Mouse (Mus musculus) C2C12 (cell line): ENCODE measurements around the gene Ppm1f. TPM values are rescaled to one million over a fixed set of nuclear protein-coding genes. Genes with fewer than 3 reads are reported as not detected.
A peak's percentile ranks its signal among the peaks of the same experiment; 100 is the strongest.

ENCODE experiments used
- H3K27me3 ChIP-seq: one replicate; pipeline ENCODE4 v1.6.1; 2011; ENCODE audit not compliant: control insufficient read depth, insufficient read depth, insufficient read length
- H3K36me3 ChIP-seq: one replicate; pipeline ENCODE4 v1.6.1; 2011; ENCODE audit not compliant: control insufficient read depth, insufficient read depth
- H3K4me3 ChIP-seq: one replicate; pipeline ENCODE4 v1.5.1; 2011; ENCODE audit warnings: mild to moderate bottlenecking, control low read depth; ENCODE audit not compliant: poor library complexity, insufficient read depth, severe bottlenecking
- H3K79me2 ChIP-seq: one replicate; pipeline ENCODE4 v1.6.1; 2011; ENCODE audit not compliant: control insufficient read depth, insufficient read depth
- H3K79me3 ChIP-seq: one replicate; pipeline ENCODE4 v1.6.1; 2011; ENCODE audit warnings: low read depth, control low read depth
- H3ac ChIP-seq: one replicate; pipeline ENCODE3; 2011; ENCODE audit warnings: low read depth; ENCODE audit not compliant: control insufficient read depth, insufficient read length
- CEBPB ChIP-seq: IDR thresholded peaks from one replicate; pipeline ENCODE4 v1.6.1; 2011; ENCODE audit warnings: low read depth, mild to moderate bottlenecking, control low read depth, moderate library complexity
- CTCF ChIP-seq: IDR thresholded peaks from one replicate; pipeline ENCODE4 v1.5.1; 2011; ENCODE audit not compliant: control insufficient read depth, insufficient read depth, insufficient read length
- FOSL1 ChIP-seq: IDR thresholded peaks from one replicate; pipeline ENCODE4 v1.8.0; 2011; ENCODE audit warnings: mild to moderate bottlenecking, low read length; ENCODE audit not compliant: poor library complexity, insufficient read depth, severe bottlenecking
- MAX ChIP-seq: IDR thresholded peaks from one replicate; pipeline ENCODE4 v1.6.1; 2011; ENCODE audit warnings: mild to moderate bottlenecking, control low read depth
- MYOD1 ChIP-seq: IDR thresholded peaks from one replicate; pipeline ENCODE4 v1.6.1; 2011; ENCODE audit warnings: low read depth; ENCODE audit not compliant: control insufficient read depth, insufficient read length
- MYOG ChIP-seq: IDR thresholded peaks from one replicate; pipeline ENCODE4 v1.6.1; 2011; ENCODE audit not compliant: control insufficient read depth, insufficient read length; ENCODE audit errors: extremely low read depth
- USF1 ChIP-seq: IDR thresholded peaks from one replicate; pipeline ENCODE4 v1.6.1; 2011; ENCODE audit warnings: low read depth, mild to moderate bottlenecking, control low read depth, moderate library complexity
- polyA plus RNA-seq: library from polyadenylated mRNA; unstranded; fragments of >200 nt; fragmentation: generic; extraction: Trizol; gene quantifications from one replicate; pipeline ENCODE4 v1.2.1, GENCODE M21; 2012; ENCODE audit warnings: missing spikeins

The Ppm1f gene
- polyA plus RNA-seq, 1 experiment = 20.5 TPM

DNA sequence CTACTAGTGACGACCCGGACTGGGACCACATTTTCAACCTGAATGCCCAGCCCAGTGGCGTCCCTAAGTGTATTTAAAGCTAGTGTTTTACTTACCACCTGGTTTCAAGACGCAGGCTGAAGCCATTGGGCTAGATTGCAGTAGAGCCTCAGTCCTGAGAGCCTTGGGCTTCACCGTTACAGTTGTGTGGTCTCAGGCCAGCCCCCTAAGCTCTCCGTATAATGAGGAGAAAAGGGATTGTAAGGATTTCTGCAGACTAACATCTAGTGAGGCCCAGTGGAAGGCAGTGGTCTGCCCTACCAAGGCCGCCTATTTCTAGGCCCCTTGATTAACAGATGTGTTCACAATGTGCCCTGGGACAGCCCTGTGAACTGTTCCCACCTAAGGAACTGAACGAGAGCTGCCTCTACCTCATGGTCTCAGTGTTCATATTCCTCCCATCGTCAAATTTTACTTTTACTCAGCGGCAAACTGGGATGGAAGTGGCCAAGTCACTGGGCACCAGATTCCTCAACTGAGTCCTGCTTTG, 851 bp downstream of the Ppm1f start:
- peaks cover 6% of the 10 kb centered on the region for H3K79me3 ChIP-seq
- peak overlapping the region; percentile 68 for H3ac ChIP-seq
- TF ChIP-seq MYOD1 (no peak), MAX (no peak), FOSL1 (no peak), MYOG (no peak), USF1 (no peak), CTCF (no peak), CEBPB (no peak)
- H3K36me3 ChIP-seq = peaks cover 10% of the 10 kb centered on the region
- H3K27me3 ChIP-seq = no peaks in the 10 kb centered on the region
- H3K4me3 ChIP-seq = peak overlapping the region; percentile 44
- peaks cover 14% of the 10 kb centered on the region for H3K79me2 ChIP-seq

DNA sequence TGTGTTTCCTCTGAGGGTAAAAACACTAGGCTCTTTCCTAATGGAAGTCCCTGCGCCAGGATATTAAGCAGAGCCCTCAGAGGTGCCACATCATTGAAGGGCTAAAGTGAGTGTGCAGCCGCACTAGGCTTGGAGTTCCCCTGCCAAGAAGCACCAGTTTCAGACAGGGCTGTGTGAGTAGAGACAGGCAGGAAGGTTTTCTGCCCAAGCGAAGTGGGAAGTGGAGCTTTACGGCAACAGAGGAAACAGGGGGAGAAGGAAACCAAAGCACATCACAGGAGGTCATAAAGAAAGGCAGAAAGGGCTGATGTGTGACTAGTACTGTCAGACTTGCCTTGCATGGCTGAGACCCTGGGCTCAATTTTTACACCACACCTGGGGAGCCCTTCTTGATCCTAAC, 6.1 kb downstream of the Ppm1f start:
- Histone ChIP-seq H3K4me3 (no peak overlapping the region), H3K79me3 (peaks cover 3% of the 10 kb centered on the region), H3K36me3 (peaks cover 16% of the 10 kb centered on the region), H3ac (no peak overlapping the region), H3K79me2 (peaks cover 6% of the 10 kb centered on the region), H3K27me3 (no peaks in the 10 kb centered on the region)
- no peak for TF ChIP-seq MYOG
- no peak for TF ChIP-seq FOSL1
- no peak for TF ChIP-seq USF1
- no peak for TF ChIP-seq MAX
- no peak for TF ChIP-seq CEBPB
- no peak for TF ChIP-seq MYOD1

DNA sequence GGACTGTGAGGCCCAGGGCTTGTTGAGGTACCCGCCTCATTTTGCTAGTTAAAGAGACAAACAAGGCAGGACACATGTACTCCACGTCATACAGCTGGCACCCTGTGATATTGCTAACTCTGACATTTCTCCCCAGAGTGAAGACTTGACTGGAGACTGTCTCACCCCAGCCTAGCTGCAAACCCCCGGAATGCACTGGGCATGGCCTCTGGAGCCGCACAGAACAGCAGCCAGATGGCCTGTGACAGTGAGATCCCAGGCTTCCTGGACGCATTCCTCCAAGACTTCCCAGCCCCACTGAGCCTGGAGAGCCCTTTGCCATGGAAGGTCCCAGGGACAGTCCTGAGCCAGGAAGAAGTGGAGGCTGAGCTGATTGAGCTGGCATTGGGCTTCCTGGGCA, 6.9 kb downstream of the Ppm1f start:
- Histone ChIP-seq H3K4me3 (no peak overlapping the region), H3K79me3 (peaks cover 3% of the 10 kb centered on the region), H3ac (no peak overlapping the region), H3K79me2 (no peaks in the 10 kb centered on the region), H3K36me3 (peaks cover 21% of the 10 kb centered on the region), H3K27me3 (no peaks in the 10 kb centered on the region)
- TF ChIP-seq MYOG (no peak), MYOD1 (no peak), FOSL1 (no peak), CEBPB (no peak), MAX (no peak), CTCF (no peak), USF1 (no peak)

DNA sequence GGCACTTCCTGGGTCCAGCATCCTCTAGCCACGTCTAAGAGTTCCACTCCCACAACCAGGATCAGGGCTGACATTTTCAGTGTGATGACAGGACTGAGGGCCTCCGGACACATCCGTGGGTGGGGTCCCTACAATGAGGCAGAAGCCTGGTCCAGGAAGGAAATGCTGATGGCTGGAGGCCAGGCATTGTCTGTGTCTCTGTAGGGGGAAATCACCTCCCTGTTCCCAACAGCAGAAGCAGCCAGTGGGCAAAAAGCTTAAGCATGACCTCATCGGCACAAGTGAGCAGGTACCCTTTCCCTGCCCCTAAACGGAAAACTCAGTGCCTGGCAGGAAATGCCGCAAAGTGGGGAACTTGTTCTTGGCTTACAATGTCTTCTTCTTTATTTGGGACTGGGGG, 11.5 kb downstream of the Ppm1f start:
- no peak for TF ChIP-seq MYOD1
- TF ChIP-seq USF1 = no peak
- TF ChIP-seq FOSL1 = no peak
- no peak for TF ChIP-seq MAX
- no peak for TF ChIP-seq MYOG
- TF ChIP-seq CEBPB = no peak
- TF ChIP-seq CTCF = no peak
- no peak overlapping the region for H3ac ChIP-seq
- H3K36me3 ChIP-seq = peaks cover 25% of the 10 kb centered on the region
- H3K4me3 ChIP-seq = no peak overlapping the region
- H3K79me3 ChIP-seq = no peaks in the 10 kb centered on the region
- H3K27me3 ChIP-seq = no peaks in the 10 kb centered on the region
- H3K79me2 ChIP-seq = no peaks in the 10 kb centered on the region

DNA sequence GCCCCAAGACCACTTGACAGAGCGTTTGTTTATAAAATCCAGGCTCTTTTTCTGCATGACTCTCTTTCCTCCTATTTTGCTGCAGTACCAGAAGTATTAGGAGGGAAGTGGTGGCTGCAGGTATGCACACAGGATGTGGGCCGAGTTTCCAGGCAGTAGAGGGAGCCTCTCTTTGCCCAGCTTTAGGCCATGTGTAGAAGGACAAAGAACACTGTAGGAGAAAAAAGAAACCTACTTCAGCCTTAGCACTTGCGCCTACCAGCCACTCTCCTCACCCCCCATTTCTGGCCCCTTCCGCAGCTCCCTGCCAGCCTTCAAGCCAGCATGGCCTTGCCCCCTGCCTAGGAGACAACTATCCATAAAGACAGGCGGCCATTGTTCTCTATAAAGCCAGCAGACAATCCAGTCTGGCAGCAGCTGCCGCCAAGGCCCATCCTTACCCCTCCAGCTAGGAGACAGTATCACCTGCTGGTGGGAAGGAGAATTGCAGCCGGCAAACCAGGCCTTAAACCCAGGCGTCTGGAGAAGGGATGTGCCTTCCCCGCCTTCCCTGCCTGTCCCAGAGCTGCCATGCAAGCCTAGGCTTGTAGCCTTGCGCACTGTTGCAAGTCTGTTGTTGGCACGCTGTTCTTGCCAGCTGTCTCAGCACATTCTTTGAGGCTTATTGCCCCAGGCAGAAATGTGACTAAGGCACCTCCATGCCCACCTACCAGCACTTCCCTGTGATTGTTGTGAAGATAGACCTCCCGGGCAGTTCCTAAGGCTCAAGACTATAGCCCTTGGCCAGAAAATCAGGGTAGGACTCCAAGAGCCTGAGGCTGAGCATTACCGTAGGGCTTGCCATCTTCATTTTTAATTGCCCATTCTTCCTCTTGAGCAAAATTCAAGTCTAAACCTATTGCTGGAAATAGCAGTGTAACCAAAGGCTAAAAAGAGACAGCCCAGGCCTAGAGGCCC, 15.7 kb downstream of the Ppm1f start:
- H3ac ChIP-seq = no peak overlapping the region
- no peaks in the 10 kb centered on the region for H3K27me3 ChIP-seq
- no peaks in the 10 kb centered on the region for H3K79me3 ChIP-seq
- TF ChIP-seq CTCF = peak; percentile 78
- TF ChIP-seq MAX = no peak
- H3K4me3 ChIP-seq = no peak overlapping the region
- H3K79me2 ChIP-seq = no peaks in the 10 kb centered on the region
- H3K36me3 ChIP-seq = peaks cover 25% of the 10 kb centered on the region
